Mouse (Mus musculus): ENCODE data around the gene Zfp692.

Gene Zfp692

GRCm38 (mm10) chr11:58307411-58308080 is 677 bp downstream of the Zfp692 start:
- DNase-seq (ENCODE audit: low spot score) = no peak

- no peak for DNase-seq (ENCODE audit: low spot score)
Observed at GRCm38 (mm10) chr11:58308661-58309060, 1.8 kb downstream of the Zfp692 start.

GRCm38 (mm10) chr11:58314069-58314468 is 7.2 kb downstream of the Zfp692 start:
- DNase-seq (ENCODE audit: low spot score) = no peak

- no peak for DNase-seq (ENCODE audit: low spot score)
Observed at GRCm38 (mm10) chr11:58315536-58316168, 8.8 kb downstream of the Zfp692 start.

- no peak for DNase-seq (ENCODE audit: low spot score)
Observed at GRCm38 (mm10) chr11:58316344-58316743, 9.5 kb downstream of the Zfp692 start.

GRCm38 (mm10) chr11:58316768-58317390 is 10.0 kb downstream of the Zfp692 start:
- DNase-seq (ENCODE audit: low spot score) = no peak

- peak; percentile 96 for DNase-seq (ENCODE audit: low spot score)
Observed at GRCm38 (mm10) chr11:58322824-58323569, 16.1 kb downstream of the Zfp692 start.

GRCm38 (mm10) chr11:58323570-58324340 is 16.9 kb downstream of the Zfp692 start:
- no peak for DNase-seq (ENCODE audit: low spot score)

GRCm38 (mm10) chr11:58324614-58325229 is 17.9 kb downstream of the Zfp692 start:
- no peak for DNase-seq (ENCODE audit: low spot score)

GRCm38 (mm10) chr11:58326781-58327180 is 19.9 kb downstream of the Zfp692 start:
- no peak for DNase-seq (ENCODE audit: low spot score)

- no peak for DNase-seq (ENCODE audit: low spot score)
Observed at GRCm38 (mm10) chr11:58329906-58330275, 23.0 kb downstream of the Zfp692 start.

GRCm38 (mm10) chr11:58330276-58331148 is 23.6 kb downstream of the Zfp692 start, which contains the start of the genes Zfp672 and Sh3bp5l:
Gene Zfp672, minus strand, starts transcription at chr11:58330339.
Gene Sh3bp5l, plus strand, starts transcription at chr11:58330724.
- DNase-seq (ENCODE audit: low spot score) = peak; percentile 92

- no peak for DNase-seq (ENCODE audit: low spot score)
Observed at GRCm38 (mm10) chr11:58331149-58331495, 24.3 kb downstream of the Zfp692 start.

GRCm38 (mm10) chr11:58331546-58331945 is 24.7 kb downstream of the Zfp692 start:
- DNase-seq (ENCODE audit: low spot score) = no peak

- no peak for DNase-seq (ENCODE audit: low spot score)
Observed at GRCm38 (mm10) chr11:58334746-58335145, 27.9 kb downstream of the Zfp692 start.

- no peak for DNase-seq (ENCODE audit: low spot score)
Observed at GRCm38 (mm10) chr11:58346745-58347144, 39.9 kb downstream of the Zfp692 start.

- no peak for DNase-seq (ENCODE audit: low spot score)
Observed at GRCm38 (mm10) chr11:58350628-58351027, 43.8 kb downstream of the Zfp692 start.

- no peak for DNase-seq (ENCODE audit: low spot score)
Observed at GRCm38 (mm10) chr11:58351179-58351578, 44.3 kb downstream of the Zfp692 start.

- DNase-seq (ENCODE audit: low spot score) = no peak
Observed at GRCm38 (mm10) chr11:58352681-58353548, 46.0 kb downstream of the Zfp692 start.

Measured in layer of hippocampus, adult 11-12 months (tissue).